Mouse (Mus musculus) embryonic fibroblast, embryonic 13.5 days (primary cell): ENCODE data around the gene C730034F03Rik.

Experiments
- CTCF ChIP-seq: IDR thresholded peaks from 2 replicates; pipeline ENCODE4 v1.5.1; 2011; ENCODE audit warnings: mild to moderate bottlenecking, control low read depth, low read length, moderate library complexity, borderline replicate concordance; ENCODE audit not compliant: insufficient read depth
- POLR2A ChIP-seq: IDR thresholded peaks from 2 replicates; pipeline ENCODE4 v1.6.1; 2011; ENCODE audit warnings: low read depth, mild to moderate bottlenecking, control low read depth, low read length, moderate library complexity

- TF ChIP-seq CTCF (no peak), POLR2A (no peak)
Measured at GRCm38 (mm10) chr15:89402471-89402870, 26.9 kb upstream of the C730034F03Rik start.
